Mouse (Mus musculus) forebrain, embryonic 12.5 days (tissue): ENCODE measurements around the gene Sox8. TPM values are rescaled to one million over a fixed set of nuclear protein-coding genes. Genes with fewer than 3 reads are reported as not detected.

ENCODE experiments used
- ATAC-seq: fragments of 200-750 bp; cut with Nextera tagmentation; 2 replicates; pipeline ENCODE4 v1.8.0; 2017; ENCODE audit warnings: moderate TSS enrichment; ENCODE audit not compliant: low FRiP score
- H3K27ac ChIP-seq: fragments of 300-500 bp; sonication (generic); 2 replicates; pipeline ENCODE4 v1.5.1; 2016; ENCODE audit warnings: mild to moderate bottlenecking
- H3K27me3 ChIP-seq: fragments of 300-500 bp; sonication (generic); 2 replicates; pipeline ENCODE4 v1.6.1; 2016; ENCODE audit warnings: mild to moderate bottlenecking
- H3K36me3 ChIP-seq: fragments of 300-500 bp; sonication (generic); replicated peaks from 2 replicates; pipeline ENCODE4 v1.6.1; 2016; ENCODE audit warnings: mild to moderate bottlenecking
- H3K4me1 ChIP-seq: fragments of 300-500 bp; sonication (generic); 2 replicates; pipeline ENCODE4 v1.6.1; 2016
- H3K4me2 ChIP-seq: fragments of 300-500 bp; sonication (generic); 2 replicates; pipeline ENCODE4 v1.6.1; 2016; ENCODE audit warnings: mild to moderate bottlenecking, moderate library complexity
- H3K4me3 ChIP-seq: fragments of 300-500 bp; sonication (generic); replicated peaks from 2 replicates; pipeline ENCODE4 v1.5.1; 2016; ENCODE audit warnings: mild to moderate bottlenecking
- H3K9ac ChIP-seq: fragments of 300-500 bp; sonication (generic); 2 replicates; pipeline ENCODE4 v1.6.1; 2016; ENCODE audit warnings: mild to moderate bottlenecking
- H3K9me3 ChIP-seq: fragments of 300-500 bp; sonication (generic); 2 replicates; pipeline ENCODE4 v1.6.1; 2016
- WGBS: fragments of 180-500 bp; shearing (Covaris S2); methylation state at CpG from one replicate; pipeline ENCODE4 v1.1.7; 2016; 5-methylcytosine and 5-hydroxymethylcytosine counted together
- polyA plus RNA-seq: library from polyadenylated mRNA; unstranded; fragments of >200 nt; fragmentation: Nextera tagmentation; extraction: Ambion mirVana; gene quantifications from 2 replicates; pipeline ENCODE4 v1.2.1, GENCODE M21; 2016

The Sox8 gene
- polyA plus RNA-seq, 1 experiment from 2014 or later, result 10.3 TPM

GRCm38 (mm10) chr17:25597537-25597936 is 27.1 kb upstream of the Sox8 start:
- H3K27ac ChIP-seq, result no peak overlapping the region
- no peaks in the 10 kb centered on the region for H3K9me3 ChIP-seq
- no peak for ATAC-seq
- H3K4me1 ChIP-seq, result peaks cover 7% of the 10 kb centered on the region; the same call in 1 of the 2 replicates
- H3K4me2 ChIP-seq, result no peak overlapping the region
- no peak overlapping the region for H3K4me3 ChIP-seq
- no peak overlapping the region for H3K9ac ChIP-seq
- WGBS, result 76% methylated on average over 3 of the region's 3 CpGs
- H3K36me3 ChIP-seq, result peaks cover 12% of the 10 kb centered on the region
- no peaks in the 10 kb centered on the region for H3K27me3 ChIP-seq

- Histone ChIP-seq H3K9me3 (0 out of 2 replicates have a peak, but pooled peaks cover 5% of the 10 kb centered on the region), H3K4me3 (no peak overlapping the region), H3K4me1 (peaks cover 7% of the 10 kb centered on the region; the same call in 1 of the 2 replicates), H3K36me3 (peaks cover 20% of the 10 kb centered on the region), H3K27ac (no peak overlapping the region), H3K9ac (no peak overlapping the region), H3K27me3 (no peaks in the 10 kb centered on the region), H3K4me2 (no peak overlapping the region)
- ATAC-seq, result no peak
- 88% methylated on average over 5 of the region's 5 CpGs for WGBS
Observed at GRCm38 (mm10) chr17:25595495-25595894, 25.0 kb upstream of the Sox8 start.

GRCm38 (mm10) chr17:25593411-25594261 is 23.1 kb upstream of the Sox8 start:
- WGBS, result 58% methylated on average over 22 of the region's 22 CpGs
- Histone ChIP-seq H3K27me3 (no peaks in the 10 kb centered on the region), H3K4me1 (peaks cover 7% of the 10 kb centered on the region; the same call in 1 of the 2 replicates), H3K4me3 (no peak overlapping the region), H3K36me3 (peaks cover 37% of the 10 kb centered on the region), H3K27ac (no peak overlapping the region; the same call in 1 of the 2 replicates), H3K9ac (no peak overlapping the region), H3K4me2 (no peak overlapping the region), H3K9me3 (0 out of 2 replicates have a peak, but pooled peaks cover 8% of the 10 kb centered on the region)
- no peak for ATAC-seq

- 95% methylated on average over 6 of the region's 6 CpGs for WGBS
- Histone ChIP-seq H3K4me1 (peaks cover 7% of the 10 kb centered on the region; the same call in 1 of the 2 replicates), H3K36me3 (peaks cover 37% of the 10 kb centered on the region), H3K9me3 (0 out of 2 replicates have a peak, but pooled peaks cover 8% of the 10 kb centered on the region), H3K27me3 (no peaks in the 10 kb centered on the region), H3K4me3 (no peak overlapping the region), H3K9ac (no peak overlapping the region), H3K27ac (no peak overlapping the region), H3K4me2 (no peak overlapping the region)
- no peak for ATAC-seq
Observed at GRCm38 (mm10) chr17:25592336-25592735, 21.9 kb upstream of the Sox8 start.

- Histone ChIP-seq H3K27ac (no peak overlapping the region), H3K4me1 (peaks cover 7% of the 10 kb centered on the region; the same call in 1 of the 2 replicates), H3K36me3 (peaks cover 37% of the 10 kb centered on the region), H3K9me3 (0 out of 2 replicates have a peak, but pooled peaks cover 8% of the 10 kb centered on the region), H3K27me3 (no peaks in the 10 kb centered on the region), H3K9ac (no peak overlapping the region), H3K4me3 (no peak overlapping the region), H3K4me2 (no peak overlapping the region)
- ATAC-seq, result no peak
- 88% methylated on average over 4 of the region's 4 CpGs for WGBS
Observed at GRCm38 (mm10) chr17:25590985-25591384, 20.5 kb upstream of the Sox8 start.

- 93% methylated on average over 6 of the region's 6 CpGs for WGBS
- Histone ChIP-seq H3K4me3 (no peak overlapping the region), H3K9me3 (0 out of 2 replicates have a peak, but pooled peaks cover 8% of the 10 kb centered on the region), H3K27ac (no peak overlapping the region), H3K9ac (no peak overlapping the region), H3K4me2 (no peak overlapping the region), H3K36me3 (peaks cover 45% of the 10 kb centered on the region), H3K27me3 (no peaks in the 10 kb centered on the region), H3K4me1 (peaks cover 7% of the 10 kb centered on the region; the same call in 1 of the 2 replicates)
- ATAC-seq, result no peak
Observed at GRCm38 (mm10) chr17:25590068-25590467, 19.6 kb upstream of the Sox8 start.

- no peak overlapping the region for H3K9ac ChIP-seq
- peaks cover 35% of the 10 kb centered on the region for H3K36me3 ChIP-seq
- H3K4me2 ChIP-seq, result no peak overlapping the region
- 94% methylated on average over 9 of the region's 9 CpGs for WGBS
- H3K27me3 ChIP-seq, result no peaks in the 10 kb centered on the region
- no peaks in the 10 kb centered on the region for H3K9me3 ChIP-seq
- H3K4me3 ChIP-seq, result no peak overlapping the region
- ATAC-seq, result no peak
- H3K4me1 ChIP-seq, result peaks cover 21% of the 10 kb centered on the region
- no peak overlapping the region for H3K27ac ChIP-seq
Observed at GRCm38 (mm10) chr17:25584646-25585045, 14.2 kb upstream of the Sox8 start.

- H3K9me3 ChIP-seq, result no peaks in the 10 kb centered on the region
- H3K4me1 ChIP-seq, result peaks cover 23% of the 10 kb centered on the region
- H3K9ac ChIP-seq, result no peak overlapping the region
- H3K27me3 ChIP-seq, result no peaks in the 10 kb centered on the region
- peaks cover 28% of the 10 kb centered on the region for H3K36me3 ChIP-seq
- no peak overlapping the region for H3K27ac ChIP-seq
- no peak overlapping the region for H3K4me3 ChIP-seq
- H3K4me2 ChIP-seq, result no peak overlapping the region
- 93% methylated on average over 8 of the region's 8 CpGs for WGBS
- ATAC-seq, result no peak
Observed at GRCm38 (mm10) chr17:25583858-25584257, 13.4 kb upstream of the Sox8 start.

- Histone ChIP-seq H3K4me3 (no peak overlapping the region), H3K36me3 (peaks cover 25% of the 10 kb centered on the region), H3K4me1 (peaks cover 30% of the 10 kb centered on the region), H3K9me3 (no peaks in the 10 kb centered on the region), H3K27me3 (no peaks in the 10 kb centered on the region), H3K9ac (no peak overlapping the region), H3K4me2 (no peak overlapping the region), H3K27ac (no peak overlapping the region)
- WGBS, result 79% methylated on average over 4 of the region's 4 CpGs
- ATAC-seq, result no peak
Observed at GRCm38 (mm10) chr17:25583099-25583498, 12.6 kb upstream of the Sox8 start.

GRCm38 (mm10) chr17:25582076-25582475 is 11.6 kb upstream of the Sox8 start:
- no peak overlapping the region for H3K9ac ChIP-seq
- 81% methylated on average over 8 of the region's 8 CpGs for WGBS

GRCm38 (mm10) chr17:25579332-25580047 is 9.0 kb upstream of the Sox8 start:
- no peaks in the 10 kb centered on the region for H3K9me3 ChIP-seq

More at GRCm38 (mm10) chr17:25582076-25582475, 11.6 kb upstream of the Sox8 start:
- Histone ChIP-seq H3K27me3 (peaks cover 5% of the 10 kb centered on the region; the same call in 1 of the 2 replicates), H3K36me3 (peaks cover 21% of the 10 kb centered on the region), H3K4me2 (no peak overlapping the region), H3K9me3 (no peaks in the 10 kb centered on the region), H3K4me3 (no peak overlapping the region), H3K4me1 (peaks cover 38% of the 10 kb centered on the region), H3K27ac (no peak overlapping the region)
- no peak for ATAC-seq

GRCm38 (mm10) chr17:25578920-25579319 is 8.4 kb upstream of the Sox8 start, which contains the start of gene Lmf1:
TSS of gene Lmf1 (plus strand) at chr17:25579085.
- Histone ChIP-seq H3K36me3 (no peaks in the 10 kb centered on the region), H3K4me2 (peak within 1 kb of the TSS; percentile 89), H3K9ac (peak within 1 kb of the TSS; percentile 79), H3K9me3 (no peaks in the 10 kb centered on the region), H3K27ac (peak within 1 kb of the TSS; percentile 56; the same call in 1 of the 2 replicates), H3K27me3 (peaks cover 15% of the 10 kb centered on the region), H3K4me3 (peak within 1 kb of the TSS; percentile 75), H3K4me1 (peaks cover 38% of the 10 kb centered on the region)
- ATAC-seq, result peak; percentile 97
- under 1% methylated on average over 31 of the region's 31 CpGs for whole genome bisulfite sequencing

More at GRCm38 (mm10) chr17:25579332-25580047, 9.0 kb upstream of the Sox8 start:
- H3K4me2 ChIP-seq, result peak overlapping the region; percentile 89
- peak; percentile 21 for ATAC-seq
- peak overlapping the region; percentile 75 for H3K4me3 ChIP-seq
- H3K4me1 ChIP-seq, result peaks cover 38% of the 10 kb centered on the region
- H3K36me3 ChIP-seq, result peaks cover under 1% of the 10 kb centered on the region; the same call in 1 of the 2 replicates
- peak overlapping the region; percentile 56; the same call in 1 of the 2 replicates for H3K27ac ChIP-seq
- H3K27me3 ChIP-seq, result peaks cover 9% of the 10 kb centered on the region
- 6% methylated on average over 21 of the region's 21 CpGs for WGBS
- peak overlapping the region; percentile 79 for H3K9ac ChIP-seq
